Mouse (Mus musculus): Measurements from ENCODE around the gene Dynlrb1.

Gene Dynlrb1

GRCm38 (mm10) chr2:155236362-155236992 lies at the start of gene Dynlrb1:
Dynlrb1 (plus strand) TSS chr2:155236533.
- DNase-seq (ENCODE audit: low read depth) = peak; percentile 99

GRCm38 (mm10) chr2:155207419-155207818 lies 28.9 kb upstream of the Dynlrb1 start:
- DNase-seq (ENCODE audit: low read depth) = no peak

GRCm38 (mm10) chr2:155223145-155223544 lies 13.2 kb upstream of the Dynlrb1 start:
- no peak for DNase-seq (ENCODE audit: low read depth)

GRCm38 (mm10) chr2:155224721-155225120 lies 11.6 kb upstream of the Dynlrb1 start:
- DNase-seq (ENCODE audit: low read depth) = peak; percentile 91

- peak; percentile 18 for DNase-seq (ENCODE audit: low read depth)
These were observed 479 bp upstream of the Dynlrb1 start for GRCm38 (mm10) chr2:155235746-155236361.

GRCm38 (mm10) chr2:155237276-155237675 lies 943 bp downstream of the Dynlrb1 start:
- peak; percentile 38 for DNase-seq (ENCODE audit: low read depth)

GRCm38 (mm10) chr2:155240915-155241314 lies 4.6 kb downstream of the Dynlrb1 start:
- peak; percentile 17 for DNase-seq (ENCODE audit: low read depth)

- peak; percentile 83 for DNase-seq (ENCODE audit: low read depth)
These were observed 6.0 kb downstream of the Dynlrb1 start for GRCm38 (mm10) chr2:155242296-155242855.

- DNase-seq (ENCODE audit: low read depth) = peak; percentile 23
These were observed 9.9 kb downstream of the Dynlrb1 start for GRCm38 (mm10) chr2:155246231-155246630.

GRCm38 (mm10) chr2:155248206-155248605 lies 11.9 kb downstream of the Dynlrb1 start:
- DNase-seq (ENCODE audit: low read depth) = peak; percentile 91

GRCm38 (mm10) chr2:155248718-155249117 lies 12.4 kb downstream of the Dynlrb1 start:
- no peak for DNase-seq (ENCODE audit: low read depth)

GRCm38 (mm10) chr2:155249588-155249987 lies 13.3 kb downstream of the Dynlrb1 start:
- no peak for DNase-seq (ENCODE audit: low read depth)

- no peak for DNase-seq (ENCODE audit: low read depth)
These were observed 29.2 kb downstream of the Dynlrb1 start for GRCm38 (mm10) chr2:155265526-155265925.

GRCm38 (mm10) chr2:155266896-155267295 lies 30.6 kb downstream of the Dynlrb1 start:
- no peak for DNase-seq (ENCODE audit: low read depth)

- DNase-seq (ENCODE audit: low read depth) = peak; percentile 31
These were observed 35.6 kb downstream of the Dynlrb1 start for GRCm38 (mm10) chr2:155271957-155272356.

GRCm38 (mm10) chr2:155272396-155273170 lies 36.2 kb downstream of the Dynlrb1 start:
- DNase-seq (ENCODE audit: low read depth) = no peak

- DNase-seq (ENCODE audit: low read depth) = no peak
These were observed 37.3 kb downstream of the Dynlrb1 start for GRCm38 (mm10) chr2:155273603-155274002.

- peak; percentile 98 for DNase-seq (ENCODE audit: low read depth)
These were observed 39.9 kb downstream of the Dynlrb1 start, which contains the start of gene Map1lc3a for GRCm38 (mm10) chr2:155276195-155276594. Map1lc3a (plus strand) TSS chr2:155276297.

- DNase-seq (ENCODE audit: low read depth) = peak; percentile 85
These were observed 40.4 kb downstream of the Dynlrb1 start for GRCm38 (mm10) chr2:155276621-155277175.

GRCm38 (mm10) chr2:155277721-155278120 lies 41.4 kb downstream of the Dynlrb1 start:
- no peak for DNase-seq (ENCODE audit: low read depth)

GRCm38 (mm10) chr2:155278361-155278760 lies 42.0 kb downstream of the Dynlrb1 start:
- no peak for DNase-seq (ENCODE audit: low read depth)

- no peak for DNase-seq (ENCODE audit: low read depth)
These were observed 42.8 kb downstream of the Dynlrb1 start for GRCm38 (mm10) chr2:155279163-155279562.
